Mouse (Mus musculus): ENCODE data around the gene Ntrk1. TPM values are rescaled to one million over a fixed set of nuclear protein-coding genes. Genes with fewer than 3 reads are reported as not detected.

The Ntrk1 gene
- polyA plus RNA-seq, 1 experiment from 2014 or later: 8.4 TPM

- Histone ChIP-seq H3K36me3 (peaks cover 44% of the 10 kb centered on the region), H3K4me3 (replicated peaks) (no peak within 1 kb of the TSS), H3K9me3 (replicated peaks) (no peaks in the 10 kb centered on the region), H3K27me3 (no peaks in the 10 kb centered on the region), H3K4me2 (no peak within 1 kb of the TSS), H3K4me1 (peaks cover 33% of the 10 kb centered on the region), H3K9ac (no peak within 1 kb of the TSS), H3K27ac (no peak within 1 kb of the TSS)
- ATAC-seq (replicated peaks; ENCODE audit: low FRiP score): peak; percentile 38; the same call in 1 of the 2 replicates
- 40% methylated on average over 13 of the region's 13 CpGs for WGBS
Measured at GRCm38 (mm10) chr3:87748431-87748830, 46.5 kb downstream of the Ntrk1 start, which contains the start of gene Lrrc71. Lrrc71 (minus strand) TSS chr3:87748625.

- Histone ChIP-seq H3K9me3 (replicated peaks) (no peaks in the 10 kb centered on the region), H3K4me2 (peak overlapping the region; percentile 53), H3K27ac (peak overlapping the region; percentile 88), H3K4me3 (replicated peaks) (peak overlapping the region; percentile 18), H3K4me1 (peaks cover 35% of the 10 kb centered on the region), H3K36me3 (peaks cover 11% of the 10 kb centered on the region), H3K27me3 (no peaks in the 10 kb centered on the region), H3K9ac (no peak overlapping the region)
- ATAC-seq (replicated peaks; ENCODE audit: low FRiP score): peak; percentile 73
- WGBS: 20% methylated on average over 18 of the region's 18 CpGs
Measured at GRCm38 (mm10) chr3:87745036-87745659, 49.8 kb downstream of the Ntrk1 start.

GRCm38 (mm10) chr3:87743927-87744326 lies 51.0 kb downstream of the Ntrk1 start:
- Histone ChIP-seq H3K36me3 (peaks cover 6% of the 10 kb centered on the region; the same call in 1 of the 2 replicates), H3K27me3 (no peaks in the 10 kb centered on the region), H3K4me1 (peaks cover 35% of the 10 kb centered on the region), H3K27ac (no peak overlapping the region), H3K9me3 (replicated peaks) (no peaks in the 10 kb centered on the region), H3K4me3 (replicated peaks) (no peak overlapping the region), H3K9ac (no peak overlapping the region), H3K4me2 (no peak overlapping the region)
- no peak for ATAC-seq (replicated peaks; ENCODE audit: low FRiP score)
- 88% methylated on average over 4 of the region's 4 CpGs for WGBS

- ATAC-seq (replicated peaks; ENCODE audit: low FRiP score): no peak
- Histone ChIP-seq H3K9me3 (replicated peaks) (no peaks in the 10 kb centered on the region), H3K9ac (no peak overlapping the region), H3K4me1 (peaks cover 27% of the 10 kb centered on the region), H3K4me3 (replicated peaks) (no peak overlapping the region), H3K36me3 (peaks cover 18% of the 10 kb centered on the region), H3K4me2 (no peak overlapping the region), H3K27ac (no peak overlapping the region), H3K27me3 (no peaks in the 10 kb centered on the region)
- 87% methylated on average over 16 of the region's 16 CpGs for WGBS
Measured at GRCm38 (mm10) chr3:87742735-87743134, 52.2 kb downstream of the Ntrk1 start.

- WGBS: 72% methylated on average over 3 of the region's 3 CpGs
- no peak overlapping the region for H3K9ac ChIP-seq
Measured at GRCm38 (mm10) chr3:87742013-87742412, 52.9 kb downstream of the Ntrk1 start.

GRCm38 (mm10) chr3:87738906-87739305 lies 56.1 kb downstream of the Ntrk1 start:
- Histone ChIP-seq H3K4me3 (replicated peaks) (no peak overlapping the region), H3K27me3 (no peaks in the 10 kb centered on the region), H3K9me3 (replicated peaks) (no peaks in the 10 kb centered on the region), H3K36me3 (peaks cover 53% of the 10 kb centered on the region), H3K27ac (no peak overlapping the region), H3K4me1 (peaks cover 27% of the 10 kb centered on the region), H3K9ac (no peak overlapping the region), H3K4me2 (no peak overlapping the region)
- WGBS: 71% methylated on average over 5 of the region's 5 CpGs
- ATAC-seq (replicated peaks; ENCODE audit: low FRiP score): no peak

More at GRCm38 (mm10) chr3:87742013-87742412, 52.9 kb downstream of the Ntrk1 start:
- Histone ChIP-seq H3K4me3 (replicated peaks) (no peak overlapping the region), H3K36me3 (peaks cover 25% of the 10 kb centered on the region), H3K27me3 (no peaks in the 10 kb centered on the region), H3K4me1 (peaks cover 27% of the 10 kb centered on the region), H3K4me2 (no peak overlapping the region), H3K9me3 (replicated peaks) (no peaks in the 10 kb centered on the region), H3K27ac (no peak overlapping the region)
- no peak for ATAC-seq (replicated peaks; ENCODE audit: low FRiP score)

GRCm38 (mm10) chr3:87735335-87735734 lies 59.6 kb downstream of the Ntrk1 start:
- Histone ChIP-seq H3K9me3 (replicated peaks) (no peaks in the 10 kb centered on the region), H3K36me3 (peaks cover 85% of the 10 kb centered on the region), H3K4me1 (peaks cover 20% of the 10 kb centered on the region), H3K4me2 (no peak overlapping the region), H3K27ac (no peak overlapping the region), H3K9ac (no peak overlapping the region), H3K27me3 (no peaks in the 10 kb centered on the region), H3K4me3 (replicated peaks) (no peak overlapping the region)
- whole genome bisulfite sequencing: 26% methylated on average over 9 of the region's 9 CpGs
- peak; percentile 72 for ATAC-seq (replicated peaks; ENCODE audit: low FRiP score)

- Histone ChIP-seq H3K4me3 (replicated peaks) (no peak overlapping the region), H3K27me3 (no peaks in the 10 kb centered on the region), H3K36me3 (peaks cover 92% of the 10 kb centered on the region)
Measured at GRCm38 (mm10) chr3:87733984-87734761, 60.8 kb downstream of the Ntrk1 start.

GRCm38 (mm10) chr3:87733098-87733497 lies 61.9 kb downstream of the Ntrk1 start:
- no peaks in the 10 kb centered on the region for H3K27me3 ChIP-seq

More at GRCm38 (mm10) chr3:87733984-87734761, 60.8 kb downstream of the Ntrk1 start:
- no peak for ATAC-seq (replicated peaks; ENCODE audit: low FRiP score)
- Histone ChIP-seq H3K4me1 (peaks cover 20% of the 10 kb centered on the region), H3K9ac (no peak overlapping the region), H3K27ac (no peak overlapping the region), H3K9me3 (replicated peaks) (no peaks in the 10 kb centered on the region), H3K4me2 (no peak overlapping the region)
- 61% methylated on average over 11 of the region's 11 CpGs for WGBS

GRCm38 (mm10) chr3:87728696-87729095 lies 66.3 kb downstream of the Ntrk1 start:
- H3K27me3 ChIP-seq: no peaks in the 10 kb centered on the region
- H3K9ac ChIP-seq: no peak overlapping the region
- H3K4me1 ChIP-seq: no peaks in the 10 kb centered on the region
- H3K27ac ChIP-seq: no peak overlapping the region
- 85% methylated on average over 6 of the region's 6 CpGs for WGBS
- H3K36me3 ChIP-seq: peaks cover 96% of the 10 kb centered on the region
- no peak for ATAC-seq (replicated peaks; ENCODE audit: low FRiP score)
- no peaks in the 10 kb centered on the region for H3K9me3 ChIP-seq (replicated peaks)
- no peak overlapping the region for H3K4me3 ChIP-seq (replicated peaks)
- no peak overlapping the region for H3K4me2 ChIP-seq

More at GRCm38 (mm10) chr3:87733098-87733497, 61.9 kb downstream of the Ntrk1 start:
- Histone ChIP-seq H3K4me2 (no peak overlapping the region), H3K9ac (no peak overlapping the region), H3K9me3 (replicated peaks) (no peaks in the 10 kb centered on the region), H3K36me3 (peaks cover 94% of the 10 kb centered on the region), H3K4me3 (replicated peaks) (no peak overlapping the region), H3K4me1 (peaks cover 20% of the 10 kb centered on the region), H3K27ac (no peak overlapping the region)
- no peak for ATAC-seq (replicated peaks; ENCODE audit: low FRiP score)
- WGBS: 86% methylated on average over 4 of the region's 4 CpGs

Measured in kidney, embryonic 15.5 days (tissue).